Mouse (Mus musculus): ENCODE results near the gene Ppp1ca. TPM values are rescaled to one million over a fixed set of nuclear protein-coding genes. Genes with fewer than 3 reads are reported as not detected.

The Ppp1ca gene
- polyA plus RNA-seq, 1 experiment from 2014 or later, result 1,070 TPM

DNA sequence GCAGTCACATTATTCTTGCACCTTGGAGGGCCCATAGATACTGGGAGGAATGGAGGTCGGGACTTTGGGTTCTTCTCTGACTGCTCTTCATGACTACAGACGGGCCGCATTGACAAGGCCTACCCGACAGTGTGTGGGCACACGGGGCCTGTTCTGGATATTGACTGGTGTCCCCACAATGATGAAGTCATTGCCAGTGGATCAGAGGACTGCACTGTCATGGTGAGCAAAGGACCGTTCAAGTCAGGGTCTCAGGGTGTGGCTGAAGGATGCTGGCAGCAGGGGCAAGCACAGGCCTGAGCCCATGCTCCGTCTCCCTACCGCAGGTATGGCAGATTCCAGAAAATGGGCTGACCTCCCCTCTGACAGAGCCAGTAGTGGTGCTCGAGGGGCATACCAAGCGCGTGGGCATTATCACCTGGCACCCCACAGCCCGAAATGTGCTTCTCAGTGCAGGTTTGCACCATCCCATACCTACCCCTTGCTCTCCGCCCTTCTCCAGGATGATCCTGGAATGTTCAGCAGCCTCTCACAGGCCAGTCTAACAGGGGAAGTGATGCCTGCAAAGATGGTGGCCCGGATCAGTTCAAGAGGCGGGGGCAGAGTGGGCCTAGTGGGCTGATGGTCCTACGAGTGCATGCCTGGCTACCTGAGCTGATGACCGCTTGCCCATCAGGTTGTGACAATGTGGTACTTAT, 42.0 kb upstream of the Ppp1ca start:
- Histone ChIP-seq H3K36me3 (peaks cover 47% of the 10 kb centered on the region), H3K4me3 (peak overlapping the region; percentile 90; the same call in 1 of the 2 replicates), H3K27ac (no peak overlapping the region), H3K27me3 (ENCODE audit: low read depth, poor library complexity, severe bottlenecking) (no peaks in the 10 kb centered on the region), H3K4me1 (peaks cover 46% of the 10 kb centered on the region), H3K9me3 (replicated peaks) (no peaks in the 10 kb centered on the region)
- WGBS, result 94% methylated on average over 17 of the region's 17 CpGs
- no peak for DNase-seq (ENCODE audit: low spot score)

DNA sequence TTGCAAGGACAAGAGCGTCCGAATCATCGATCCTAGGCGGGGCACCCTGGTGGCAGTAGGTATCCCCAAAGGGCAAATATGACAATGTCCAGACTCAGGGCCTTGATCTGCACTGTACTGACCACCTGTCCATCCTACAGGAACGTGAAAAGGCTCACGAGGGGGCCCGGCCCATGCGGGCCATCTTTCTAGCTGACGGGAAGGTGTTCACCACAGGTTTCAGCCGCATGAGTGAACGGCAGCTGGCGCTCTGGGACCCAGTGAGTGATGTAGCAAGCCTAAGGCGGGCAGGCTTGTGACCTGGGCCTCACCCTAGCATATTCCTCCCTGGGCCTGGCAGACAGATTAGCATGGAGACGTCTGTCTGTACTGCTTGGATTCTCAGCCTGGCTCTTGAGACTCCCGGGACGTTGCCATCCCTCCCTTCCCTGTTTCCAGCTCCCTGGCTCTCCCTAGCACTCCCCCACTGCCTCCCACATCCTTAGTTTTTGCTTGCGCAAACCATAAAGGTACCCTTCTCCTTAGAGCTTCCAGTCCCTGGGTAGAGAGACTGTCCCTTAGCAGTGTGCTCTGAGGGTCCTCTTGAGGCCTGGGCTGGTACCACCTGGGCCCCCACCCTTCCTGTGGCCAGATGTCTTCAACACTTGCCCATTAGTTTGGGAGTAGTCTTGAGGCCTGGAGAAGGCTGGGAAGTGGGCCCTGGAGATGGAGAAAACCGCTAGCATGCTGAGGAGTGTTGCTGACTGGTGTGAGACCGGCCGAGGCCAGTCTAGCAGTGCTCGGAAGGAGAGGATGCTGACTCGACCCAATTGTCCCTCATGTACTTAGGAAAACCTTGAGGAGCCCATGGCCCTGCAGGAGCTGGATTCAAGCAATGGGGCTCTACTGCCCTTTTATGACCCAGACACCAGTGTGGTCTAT, 41.0 kb upstream of the Ppp1ca start:
- Histone ChIP-seq H3K27ac (no peak overlapping the region), H3K27me3 (ENCODE audit: low read depth, poor library complexity, severe bottlenecking) (no peaks in the 10 kb centered on the region), H3K4me1 (peaks cover 49% of the 10 kb centered on the region), H3K4me3 (no peak overlapping the region), H3K9me3 (replicated peaks) (no peaks in the 10 kb centered on the region), H3K36me3 (peaks cover 56% of the 10 kb centered on the region)
- 91% methylated on average over 22 of the region's 22 CpGs for WGBS
- DNase-seq (ENCODE audit: low spot score), result no peak

DNA sequence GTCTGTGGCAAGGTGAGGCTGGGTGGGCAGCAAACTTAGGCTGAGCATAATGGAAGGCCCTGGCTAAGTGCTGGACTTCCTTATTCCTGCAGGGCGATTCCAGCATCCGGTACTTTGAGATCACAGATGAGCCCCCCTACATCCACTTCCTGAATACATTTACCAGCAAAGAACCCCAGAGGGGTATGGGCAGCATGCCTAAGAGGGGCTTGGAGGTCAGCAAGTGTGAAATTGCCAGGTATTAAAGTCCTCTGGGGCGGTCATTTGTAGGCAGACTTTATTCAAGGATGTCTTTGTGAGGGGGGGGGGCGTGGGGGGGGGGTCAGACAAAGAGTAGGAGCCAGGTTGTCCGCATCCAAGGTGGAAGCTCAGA, 40.4 kb upstream of the Ppp1ca start:
- H3K27me3 ChIP-seq (ENCODE audit: low read depth, poor library complexity, severe bottlenecking), result no peaks in the 10 kb centered on the region
- no peak for DNase-seq (ENCODE audit: low spot score)
- 93% methylated on average over 4 of the region's 5 CpGs for WGBS
- peaks cover 62% of the 10 kb centered on the region for H3K36me3 ChIP-seq
- H3K4me3 ChIP-seq, result no peak overlapping the region
- no peak overlapping the region for H3K27ac ChIP-seq
- peaks cover 47% of the 10 kb centered on the region for H3K4me1 ChIP-seq
- no peaks in the 10 kb centered on the region for H3K9me3 ChIP-seq (replicated peaks)

DNA sequence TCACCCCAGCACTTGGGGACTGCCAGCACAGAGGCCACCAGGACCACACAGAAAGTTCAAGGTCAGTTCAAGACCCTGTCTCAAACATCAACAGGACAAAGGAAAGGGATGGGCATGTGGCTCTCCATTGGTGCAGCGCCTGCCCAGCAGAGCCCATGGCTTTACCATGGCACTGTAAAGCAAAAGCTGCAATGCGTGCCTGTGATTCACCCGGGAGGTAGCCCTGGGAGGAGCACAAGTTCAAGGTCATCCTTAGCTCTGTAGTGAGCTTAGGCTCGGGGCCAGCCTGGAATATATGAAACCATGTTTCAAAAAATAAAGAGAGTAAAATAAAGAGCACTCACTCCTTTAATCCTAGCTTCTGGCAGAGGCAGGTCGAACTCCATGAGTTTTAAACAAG, 40.0 kb upstream of the Ppp1ca start:
- DNase-seq (ENCODE audit: low spot score), result no peak
- no peaks in the 10 kb centered on the region for H3K9me3 ChIP-seq (replicated peaks)
- H3K27ac ChIP-seq, result no peak overlapping the region
- WGBS, result 87% methylated on average over 5 of the region's 5 CpGs
- H3K27me3 ChIP-seq (ENCODE audit: low read depth, poor library complexity, severe bottlenecking), result no peaks in the 10 kb centered on the region
- no peak overlapping the region for H3K4me3 ChIP-seq
- peaks cover 67% of the 10 kb centered on the region for H3K36me3 ChIP-seq
- H3K4me1 ChIP-seq, result peaks cover 43% of the 10 kb centered on the region

DNA sequence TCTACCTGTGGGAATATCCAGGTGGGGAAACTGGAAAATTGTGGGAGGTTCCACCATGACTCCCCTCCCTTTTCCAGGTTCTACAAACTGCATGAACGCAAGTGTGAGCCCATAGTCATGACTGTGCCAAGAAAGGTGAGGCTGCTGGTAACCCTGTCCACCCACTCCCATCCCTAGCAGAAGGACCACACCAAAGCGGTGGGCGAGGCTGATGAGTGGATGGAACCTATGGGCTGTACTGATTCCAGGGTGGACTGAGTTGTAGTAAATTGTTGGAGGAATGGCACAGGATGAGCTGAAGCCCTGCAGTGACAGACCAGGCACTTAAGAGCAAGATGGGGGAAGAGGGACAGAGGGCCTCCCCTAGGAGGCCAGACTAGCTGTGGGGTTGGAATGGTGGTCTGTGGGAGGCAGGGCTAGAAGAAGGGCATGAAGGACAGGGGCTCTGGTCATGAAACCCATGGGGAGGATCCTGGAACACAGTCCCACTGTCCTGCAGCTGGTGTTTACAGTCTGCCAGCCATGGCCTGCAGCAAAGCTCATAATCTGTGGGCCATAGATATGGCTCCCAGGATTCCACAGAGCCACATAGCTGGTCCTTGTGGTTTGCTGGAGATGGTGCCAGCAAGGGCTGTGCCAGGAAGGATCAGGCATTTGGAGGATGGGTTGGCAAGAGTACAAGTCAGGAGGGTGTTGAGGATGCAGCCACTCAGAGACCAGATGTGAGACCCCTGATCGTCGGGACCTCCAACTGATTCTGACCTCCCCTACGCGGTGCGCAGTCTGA, 39.2 kb upstream of the Ppp1ca start:
- 86% methylated on average over 8 of the region's 8 CpGs for WGBS
- Histone ChIP-seq H3K27ac (no peak overlapping the region), H3K27me3 (ENCODE audit: low read depth, poor library complexity, severe bottlenecking) (no peaks in the 10 kb centered on the region), H3K9me3 (replicated peaks) (no peaks in the 10 kb centered on the region), H3K4me1 (peaks cover 36% of the 10 kb centered on the region), H3K36me3 (peaks cover 74% of the 10 kb centered on the region), H3K4me3 (no peak overlapping the region)
- DNase-seq (ENCODE audit: low spot score), result no peak

- DNase-seq (ENCODE audit: low spot score), result no peak
- Histone ChIP-seq H3K4me1 (peaks cover 29% of the 10 kb centered on the region), H3K9me3 (replicated peaks) (no peaks in the 10 kb centered on the region), H3K27me3 (ENCODE audit: low read depth, poor library complexity, severe bottlenecking) (no peaks in the 10 kb centered on the region), H3K4me3 (no peak within 1 kb of the TSS), H3K36me3 (peaks cover 80% of the 10 kb centered on the region), H3K27ac (peak within 1 kb of the TSS; percentile 21; the same call in 1 of the 2 replicates)
- WGBS, result 76% methylated on average over 11 of the region's 11 CpGs
These were observed 38.6 kb upstream of the Ppp1ca start, which contains the start of gene Ptprcap for GRCm38 (mm10) chr19:4153232-4153654. Gene Ptprcap, plus strand, starts transcription at chr19:4153604.

DNA sequence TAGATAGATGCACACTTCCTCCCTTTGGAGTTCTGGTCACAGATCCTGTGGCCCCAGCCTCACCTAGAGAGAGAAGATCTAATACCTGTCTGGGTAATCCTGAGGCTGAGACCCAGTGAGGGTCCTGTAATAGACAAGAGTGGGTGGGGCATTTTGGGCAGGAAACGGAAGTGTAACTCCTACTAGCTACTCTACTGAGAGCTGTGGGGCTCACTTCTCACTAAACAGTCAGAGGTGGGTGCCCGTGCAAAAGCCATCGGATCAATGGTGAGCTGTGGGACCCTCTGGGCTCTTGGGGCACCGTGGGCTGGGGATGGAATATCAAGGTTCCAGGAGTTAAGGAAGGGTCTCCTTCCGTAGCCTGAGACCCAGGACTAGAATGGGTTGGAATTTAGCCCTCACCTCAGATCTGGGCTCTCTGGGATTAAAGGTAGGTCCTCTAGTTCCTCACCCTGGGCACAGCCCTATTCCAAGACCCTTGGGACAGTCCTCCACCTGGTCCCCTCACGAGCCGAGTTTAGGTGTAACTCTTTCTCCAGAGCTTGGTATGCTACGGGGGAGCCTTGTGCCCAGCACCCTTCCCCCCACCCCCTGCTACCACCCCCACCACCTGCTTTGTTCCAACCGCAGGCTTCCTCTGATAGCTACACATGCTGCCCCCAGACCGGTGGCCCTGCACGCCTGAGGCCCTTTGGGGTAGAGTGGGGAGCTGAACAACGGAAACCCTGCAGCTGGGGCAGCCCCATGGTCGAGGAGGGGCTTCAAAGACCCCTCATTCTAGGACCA, 37.2 kb upstream of the Ppp1ca start:
- H3K4me3 ChIP-seq, result no peak overlapping the region
- DNase-seq (ENCODE audit: low spot score), result no peak
- H3K27me3 ChIP-seq (ENCODE audit: low read depth, poor library complexity, severe bottlenecking), result no peaks in the 10 kb centered on the region
- no peak overlapping the region for H3K27ac ChIP-seq
- H3K36me3 ChIP-seq, result peaks cover 94% of the 10 kb centered on the region
- H3K9me3 ChIP-seq (replicated peaks), result no peaks in the 10 kb centered on the region
- peaks cover 18% of the 10 kb centered on the region for H3K4me1 ChIP-seq
- 83% methylated on average over 13 of the region's 13 CpGs for WGBS

GRCm38 (mm10) chr19:4155223-4156072, 36.4 kb upstream of the Ppp1ca start:
- Histone ChIP-seq H3K4me1 (peaks cover 12% of the 10 kb centered on the region; the same call in 1 of the 2 replicates), H3K36me3 (peaks cover 91% of the 10 kb centered on the region), H3K27me3 (ENCODE audit: low read depth, poor library complexity, severe bottlenecking) (no peaks in the 10 kb centered on the region), H3K4me3 (no peak overlapping the region), H3K27ac (no peak overlapping the region), H3K9me3 (replicated peaks) (no peaks in the 10 kb centered on the region)
- 87% methylated on average over 6 of the region's 6 CpGs for WGBS
- DNase-seq (ENCODE audit: low spot score), result no peak

DNA sequence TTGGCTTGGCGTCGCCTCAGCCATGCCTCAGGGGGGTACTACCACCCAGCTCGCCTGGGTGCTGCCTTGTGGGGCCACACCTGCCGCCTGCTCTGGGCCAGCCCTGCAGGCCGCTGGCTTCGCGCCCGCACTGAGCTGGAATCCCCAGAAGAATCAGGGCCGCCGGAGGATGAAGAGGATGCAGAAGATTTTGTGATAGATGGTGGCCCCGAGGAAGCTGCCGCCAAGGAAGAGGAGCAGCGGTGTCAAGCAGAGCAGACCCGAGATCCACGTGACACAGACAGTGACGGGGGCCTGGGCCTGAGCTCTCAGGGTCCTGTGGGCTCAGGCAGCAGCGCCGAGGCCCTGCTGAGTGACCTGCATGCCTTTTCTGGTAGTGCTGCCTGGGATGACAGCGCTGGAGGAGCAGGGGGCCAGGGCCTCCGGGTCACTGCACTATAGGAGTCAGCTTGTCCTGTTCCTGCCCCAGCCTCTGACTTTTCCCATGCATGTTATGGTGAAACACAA, 35.7 kb upstream of the Ppp1ca start:
- no peak overlapping the region for H3K4me3 ChIP-seq
- H3K9me3 ChIP-seq (replicated peaks), result no peaks in the 10 kb centered on the region
- 0 out of 2 replicates have a peak, but pooled peaks cover 8% of the 10 kb centered on the region for H3K4me1 ChIP-seq
- no peak overlapping the region for H3K27ac ChIP-seq
- peaks cover 91% of the 10 kb centered on the region for H3K36me3 ChIP-seq
- WGBS, result 75% methylated on average over 20 of the region's 20 CpGs
- no peaks in the 10 kb centered on the region for H3K27me3 ChIP-seq (ENCODE audit: low read depth, poor library complexity, severe bottlenecking)
- DNase-seq (ENCODE audit: low spot score), result no peak

DNA sequence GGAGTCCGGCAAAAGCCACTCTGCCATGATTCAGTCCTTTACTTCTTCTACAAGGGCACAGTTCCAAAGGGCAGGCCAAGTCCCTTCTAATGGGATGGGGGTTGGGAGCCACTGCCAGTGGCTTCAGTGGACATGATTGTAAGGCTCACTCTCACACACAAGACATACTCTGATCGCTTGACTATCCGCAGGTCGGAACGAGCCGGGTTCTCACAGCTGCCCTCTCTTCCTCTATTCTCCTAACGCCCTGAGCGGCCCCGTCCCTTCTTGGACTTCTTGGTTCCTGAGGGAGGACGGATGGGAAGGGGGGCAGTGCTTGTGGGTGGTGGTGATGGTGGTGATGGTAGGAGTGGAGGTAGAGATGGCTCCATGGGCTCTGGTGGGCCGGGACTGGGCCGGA, 35.1 kb upstream of the Ppp1ca start:
- peaks cover 91% of the 10 kb centered on the region for H3K36me3 ChIP-seq
- H3K4me1 ChIP-seq, result 0 out of 2 replicates have a peak, but pooled peaks cover 8% of the 10 kb centered on the region
- H3K4me3 ChIP-seq, result no peak overlapping the region
- no peak overlapping the region for H3K27ac ChIP-seq
- no peak for DNase-seq (ENCODE audit: low spot score)
- 87% methylated on average over 12 of the region's 12 CpGs for WGBS
- H3K9me3 ChIP-seq (replicated peaks), result no peaks in the 10 kb centered on the region
- H3K27me3 ChIP-seq (ENCODE audit: low read depth, poor library complexity, severe bottlenecking), result no peaks in the 10 kb centered on the region

GRCm38 (mm10) chr19:4159049-4159448, 32.8 kb upstream of the Ppp1ca start:
- 97% methylated on average over 8 of the region's 8 CpGs for WGBS
- Histone ChIP-seq H3K4me3 (no peak overlapping the region), H3K27ac (no peak overlapping the region), H3K36me3 (peaks cover 70% of the 10 kb centered on the region), H3K9me3 (replicated peaks) (no peaks in the 10 kb centered on the region), H3K27me3 (ENCODE audit: low read depth, poor library complexity, severe bottlenecking) (no peaks in the 10 kb centered on the region), H3K4me1 (peaks cover 17% of the 10 kb centered on the region)
- DNase-seq (ENCODE audit: low spot score), result no peak

Measured in limb, embryonic 10.5 days (tissue).